Mouse (Mus musculus): ENCODE data around the gene Hook2.

Hook2 gene

DNA sequence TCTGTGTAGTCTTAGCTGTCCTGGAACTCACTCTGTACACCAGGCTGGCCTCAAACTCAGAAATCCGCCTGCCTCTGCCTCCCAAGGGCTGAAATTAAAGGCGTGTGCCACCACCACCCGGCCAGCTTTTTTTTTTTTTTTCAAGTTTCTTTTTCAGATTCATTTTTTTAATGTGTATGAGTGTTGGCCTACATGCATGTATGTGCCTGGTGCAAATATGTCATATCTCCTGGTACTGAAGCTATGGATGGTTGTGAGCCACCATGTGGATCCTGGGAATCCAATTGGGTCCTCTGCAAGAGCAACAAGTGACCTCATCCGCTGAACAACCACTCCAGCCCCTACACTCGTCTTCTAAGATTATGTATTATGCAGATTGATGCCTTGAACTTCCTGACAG is 3.0 kb upstream of the Hook2 start:
- no peak for DNase-seq (ENCODE audit: low spot score)

DNA sequence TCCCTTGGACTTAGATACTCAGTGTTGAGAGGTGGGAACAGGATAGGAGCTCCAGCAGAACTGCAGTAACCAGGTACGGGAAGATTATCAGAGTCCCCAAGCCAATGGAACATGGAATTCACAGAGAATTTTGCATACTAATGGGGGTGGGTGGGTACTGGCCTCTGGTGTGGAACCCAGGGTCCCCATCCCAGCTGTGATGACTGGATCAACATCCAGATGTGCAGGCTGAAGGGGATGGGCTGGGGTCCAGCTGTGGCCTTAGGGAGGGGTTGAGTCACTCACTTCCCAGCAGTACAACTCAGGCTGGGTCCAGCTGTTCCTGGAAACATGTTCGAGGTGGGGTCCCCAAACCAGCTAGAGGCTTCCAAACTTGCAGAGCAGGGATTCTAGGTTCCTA is 2.5 kb upstream of the Hook2 start:
- DNase-seq (ENCODE audit: low spot score) = no peak

DNA sequence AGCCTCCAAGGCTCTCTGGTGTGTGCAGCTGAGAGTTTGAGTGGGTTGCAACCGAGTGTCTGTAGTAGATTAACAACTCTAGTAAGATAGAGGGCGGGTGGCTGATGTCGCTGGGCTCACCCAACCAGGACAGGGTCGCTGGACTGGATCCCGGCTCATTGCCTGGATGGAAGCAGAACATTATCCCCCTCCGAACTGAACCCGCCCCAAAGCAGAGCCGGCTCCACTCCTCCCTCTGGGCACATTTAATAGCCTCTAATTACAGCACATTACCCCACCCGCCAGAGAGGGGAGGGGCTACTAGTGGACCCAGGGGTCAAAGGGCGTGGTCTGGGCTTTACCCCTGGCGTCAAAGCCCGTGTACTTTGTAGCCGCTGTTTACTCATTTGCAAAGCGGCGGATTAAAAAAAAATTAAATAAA is 1.1 kb upstream of the Hook2 start:
- DNase-seq (ENCODE audit: low spot score) = no peak

DNA sequence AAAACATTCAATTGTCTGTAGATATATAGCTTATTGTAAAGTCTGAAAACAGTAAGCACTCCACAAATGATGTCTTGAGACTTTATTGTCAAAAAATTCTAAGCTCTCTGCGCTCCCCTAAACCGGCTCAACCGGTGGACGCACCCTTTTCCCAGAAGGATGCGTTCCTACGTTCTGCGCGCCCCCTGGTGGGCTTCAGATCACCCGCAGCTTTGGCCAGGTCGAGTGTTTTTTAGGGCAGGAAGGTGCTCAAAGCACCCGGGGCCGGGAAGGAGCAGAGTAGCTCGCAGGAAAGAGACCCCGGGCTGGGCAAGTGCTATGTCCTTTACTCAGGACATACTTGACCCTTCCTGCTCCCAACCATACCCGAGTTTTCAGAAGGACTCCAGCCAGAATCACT is 593 bp upstream of the Hook2 start:
- DNase-seq (ENCODE audit: low spot score) = peak; percentile 80

DNA sequence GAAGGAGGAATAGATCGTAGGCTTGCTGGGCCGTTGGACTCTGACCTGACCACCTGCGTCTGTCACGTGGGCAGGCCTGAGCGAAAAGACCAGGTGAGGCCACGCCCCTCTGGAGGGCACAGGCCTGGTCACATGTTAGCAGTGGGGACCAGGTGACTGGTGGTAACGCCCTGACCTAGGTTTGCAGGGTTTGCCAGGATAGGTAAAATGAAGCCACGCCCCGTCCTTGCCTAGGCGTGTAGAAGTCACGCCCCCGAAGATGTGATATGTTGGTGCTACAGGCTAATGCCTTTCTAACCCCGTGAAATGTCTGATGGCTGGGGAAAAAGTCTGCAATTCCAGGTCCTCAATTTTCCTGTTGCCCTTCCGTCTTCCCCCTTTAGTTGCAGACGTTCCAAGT is 433 bp downstream of the Hook2 start:
- DNase-seq (ENCODE audit: low spot score) = no peak

DNA sequence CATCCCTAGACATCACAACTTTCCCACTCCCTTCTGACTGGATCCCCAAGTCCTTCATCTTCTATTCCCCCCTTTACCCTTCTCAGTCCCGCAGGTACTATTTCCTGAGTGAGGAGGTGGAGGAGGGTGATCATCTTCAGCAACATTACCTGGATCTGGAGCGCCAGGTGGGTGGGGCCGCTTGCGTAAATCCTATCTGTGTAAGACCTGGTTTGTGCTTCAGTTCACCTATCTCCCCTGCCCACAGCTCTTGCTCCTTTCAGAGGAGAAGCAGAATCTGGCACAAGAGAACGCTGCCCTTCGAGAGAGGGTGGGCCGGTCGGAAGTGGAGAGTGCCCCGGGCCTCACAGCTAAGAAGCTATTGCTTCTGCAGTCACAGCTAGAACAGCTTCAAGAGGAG is 4.0 kb downstream of the Hook2 start:
- DNase-seq (ENCODE audit: low spot score) = no peak

DNA sequence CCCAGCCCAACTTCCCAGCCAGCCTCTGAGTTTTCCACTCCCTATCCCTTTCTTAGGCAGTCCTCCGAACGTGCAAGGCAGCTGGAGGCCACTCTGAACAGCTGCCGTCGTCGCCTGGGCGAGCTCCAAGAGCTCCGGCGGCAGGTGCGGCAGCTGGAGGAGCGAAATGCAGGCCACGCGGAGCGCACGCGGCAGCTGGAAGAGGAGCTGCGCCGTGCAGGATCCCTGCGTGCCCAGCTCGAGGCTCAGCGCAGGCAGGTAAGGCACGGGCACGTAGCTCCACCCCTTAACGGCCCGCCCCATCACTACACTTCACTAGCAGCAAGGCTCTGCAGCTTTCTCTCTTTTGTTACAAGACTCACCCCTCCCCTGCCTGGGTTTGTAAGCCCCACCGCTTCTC is 5.3 kb downstream of the Hook2 start:
- no peak for DNase-seq (ENCODE audit: low spot score)

DNA sequence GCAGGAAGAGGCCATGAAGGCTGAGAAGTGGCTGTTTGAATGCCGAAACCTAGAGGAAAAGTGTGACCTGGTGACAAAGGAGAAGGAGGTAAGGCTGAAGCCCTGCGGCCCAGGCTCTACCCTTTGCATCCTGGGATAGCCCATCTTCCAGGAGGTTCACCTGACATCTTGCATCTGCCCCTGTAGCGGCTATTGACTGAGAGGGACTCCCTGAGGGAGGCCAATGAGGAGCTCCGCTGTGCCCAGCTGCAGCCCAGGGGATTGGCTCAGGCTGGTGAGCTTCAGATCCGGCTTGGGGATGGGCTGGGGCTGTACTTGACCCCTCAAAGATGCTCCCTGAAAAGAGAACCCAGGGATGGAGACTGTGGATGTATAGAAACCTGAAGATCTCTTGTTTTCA is 6.6 kb downstream of the Hook2 start:
- DNase-seq (ENCODE audit: low spot score) = no peak

DNA sequence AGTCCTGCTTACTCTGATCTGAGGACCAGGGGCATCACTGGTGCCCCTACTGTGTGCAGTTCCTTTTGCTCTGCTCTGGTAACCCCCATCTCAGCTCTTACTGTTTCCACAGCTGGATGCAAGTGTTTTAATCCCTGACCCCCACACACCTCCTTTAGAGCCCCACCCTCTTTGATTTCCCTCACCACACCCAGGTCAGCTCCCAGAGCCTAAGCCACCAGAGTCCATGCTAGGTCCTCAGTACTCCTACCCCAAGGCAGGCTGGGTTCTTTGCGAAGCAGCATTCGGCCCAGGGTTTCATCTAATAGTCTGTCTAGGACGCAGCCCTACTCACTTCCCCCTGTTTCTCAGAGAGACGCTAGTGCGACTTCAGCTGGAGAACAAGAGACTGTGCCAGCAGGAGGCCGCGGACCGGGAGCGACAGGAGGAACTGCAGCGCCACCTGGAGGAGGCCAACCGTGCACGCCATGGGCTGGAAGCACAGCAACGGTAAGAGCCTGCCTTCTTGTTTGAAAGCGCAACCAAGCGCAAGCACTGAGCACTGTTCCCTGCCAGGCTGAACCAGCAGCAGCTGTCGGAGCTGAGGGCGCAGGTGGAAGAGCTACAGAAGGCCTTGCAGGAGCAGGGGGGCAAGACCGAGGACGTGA is 7.4 kb downstream of the Hook2 start:
- DNase-seq (ENCODE audit: low spot score) = peak; percentile 69

DNA sequence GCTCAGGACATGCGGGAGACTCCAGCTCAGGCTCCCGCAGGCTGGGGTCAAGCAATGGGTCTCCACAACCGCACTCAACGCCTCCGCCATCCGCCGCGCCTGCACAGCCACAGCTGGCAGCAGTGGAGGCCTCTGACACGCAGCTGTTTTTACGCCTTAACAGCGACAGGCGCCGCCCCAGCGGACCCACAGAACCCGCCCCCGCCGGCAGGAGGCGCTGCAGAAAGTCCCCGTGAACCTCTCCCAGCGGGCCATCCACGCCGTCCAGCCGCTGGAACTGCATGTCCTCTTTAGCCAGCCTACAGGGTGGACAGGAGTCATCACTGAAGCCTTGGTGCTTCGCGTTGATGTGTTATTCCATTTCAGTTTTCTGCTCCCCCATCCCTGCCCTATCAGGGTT is 17.3 kb downstream of the Hook2 start:
- DNase-seq (ENCODE audit: low spot score) = no peak

DNA sequence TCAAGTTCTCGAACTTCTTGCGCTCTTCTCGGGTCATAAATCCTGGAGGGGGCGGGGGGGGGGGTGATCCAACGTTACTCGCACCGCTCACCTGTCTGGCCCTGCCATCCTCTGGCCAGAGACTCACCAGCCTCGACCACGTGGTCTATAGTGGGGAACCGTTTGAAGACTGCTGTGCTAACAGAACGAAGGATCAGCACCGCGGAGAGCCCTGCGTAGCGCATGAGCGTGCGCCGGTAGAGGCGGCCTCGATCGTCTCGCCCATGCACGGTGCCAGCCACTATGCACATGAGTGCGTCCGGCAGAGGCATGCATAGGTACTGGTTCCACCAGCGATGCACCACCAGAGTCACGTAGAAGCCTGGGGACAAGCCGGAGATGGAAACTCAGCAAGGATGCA is 20.8 kb downstream of the Hook2 start:
- DNase-seq (ENCODE audit: low spot score) = no peak

DNA sequence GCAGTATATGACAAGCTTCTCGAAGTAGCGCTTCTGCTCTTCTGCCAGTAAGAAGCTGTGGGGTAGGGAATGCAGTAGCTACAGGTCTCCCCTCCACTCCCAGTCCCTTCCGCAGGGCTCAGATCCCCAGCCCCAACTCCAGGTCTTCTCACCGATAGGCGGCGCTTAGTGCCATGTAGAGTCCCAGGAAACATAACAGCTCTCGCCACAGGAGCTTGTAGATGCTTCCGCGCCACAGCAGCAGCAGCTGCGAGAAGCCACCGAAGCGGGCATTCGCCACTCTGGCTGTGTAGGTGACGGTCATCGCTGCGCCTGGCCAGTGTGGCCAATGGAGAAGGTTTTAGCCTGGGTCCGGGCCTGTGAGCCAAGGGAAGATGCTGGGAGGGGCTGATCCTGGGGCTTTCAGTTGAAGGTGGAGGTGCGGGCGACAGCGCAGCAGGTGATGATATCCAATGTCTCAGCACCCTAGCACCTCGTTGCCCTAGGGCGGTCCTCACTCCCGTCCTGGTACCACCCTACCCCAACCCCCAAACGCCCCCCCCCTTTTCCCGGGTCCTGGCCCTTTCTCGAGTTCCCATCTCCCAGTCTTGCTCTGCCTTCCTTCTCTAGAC is 22.9 kb downstream of the Hook2 start:
- DNase-seq (ENCODE audit: low spot score) = no peak

DNA sequence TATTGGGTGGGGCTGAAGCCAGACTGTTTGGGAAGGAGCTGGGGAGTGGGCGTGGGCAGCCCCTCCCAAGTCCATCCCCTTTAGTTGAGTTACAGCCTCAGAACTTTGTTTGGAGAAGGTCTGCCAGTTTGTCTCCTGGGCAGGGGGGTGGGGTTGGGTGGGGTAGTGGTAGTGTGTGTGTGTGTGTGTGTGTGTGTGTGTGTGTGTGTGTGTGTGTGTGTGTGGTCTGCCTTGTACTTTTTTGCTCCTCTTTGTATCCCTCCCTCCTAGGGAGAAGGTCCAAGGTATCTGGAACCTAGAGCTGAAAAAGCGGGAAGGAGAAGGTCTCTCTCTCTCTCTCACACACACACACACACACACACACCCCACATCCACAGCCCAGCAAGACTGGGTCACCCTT is 24.0 kb downstream of the Hook2 start, which contains the start of gene Best2:
Best2 (minus strand) TSS at position 101 of the 400 bp plus-strand sequence.
- no peak for DNase-seq (ENCODE audit: low spot score)

DNA sequence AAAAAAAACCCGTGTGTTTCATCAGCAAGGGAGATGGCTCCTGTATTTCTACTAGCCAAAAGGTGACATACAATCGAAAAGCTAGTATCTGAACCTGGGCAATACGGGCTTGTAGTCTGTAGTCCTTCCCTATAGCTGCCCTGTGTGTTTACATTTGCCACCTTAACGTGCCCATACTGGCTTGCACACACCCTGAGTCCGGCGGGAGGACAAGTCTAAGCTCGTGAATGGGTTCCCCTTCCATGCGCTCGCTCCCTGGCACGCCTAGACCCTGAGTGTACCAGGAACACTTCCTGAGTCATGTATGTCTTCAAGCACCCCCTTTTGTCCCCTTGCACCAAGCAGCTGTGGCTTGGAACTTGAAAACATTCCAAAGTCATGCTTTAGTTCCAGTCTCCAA is 26.3 kb downstream of the Hook2 start:
- no peak for DNase-seq (ENCODE audit: low spot score)

DNA sequence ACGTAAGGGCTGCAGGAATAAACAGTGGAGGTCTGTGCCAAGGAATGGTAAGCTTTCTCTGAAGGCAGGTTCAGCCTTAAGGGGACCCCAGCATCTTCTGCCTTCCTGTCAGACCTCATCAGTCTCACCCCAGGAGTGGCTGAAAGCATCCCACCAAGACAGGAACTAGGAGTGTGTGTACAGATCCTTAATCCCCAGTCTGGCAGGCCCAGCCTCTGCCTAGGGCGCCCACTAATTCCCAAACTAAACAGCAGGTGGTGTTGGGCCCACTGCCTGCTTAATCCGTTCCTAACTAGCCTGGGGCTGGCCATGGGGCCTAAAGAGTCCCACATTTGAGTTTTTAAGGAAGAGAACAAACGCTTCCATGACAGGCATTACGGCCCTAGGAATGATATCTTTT is 26.8 kb downstream of the Hook2 start:
- DNase-seq (ENCODE audit: low spot score) = no peak

DNA sequence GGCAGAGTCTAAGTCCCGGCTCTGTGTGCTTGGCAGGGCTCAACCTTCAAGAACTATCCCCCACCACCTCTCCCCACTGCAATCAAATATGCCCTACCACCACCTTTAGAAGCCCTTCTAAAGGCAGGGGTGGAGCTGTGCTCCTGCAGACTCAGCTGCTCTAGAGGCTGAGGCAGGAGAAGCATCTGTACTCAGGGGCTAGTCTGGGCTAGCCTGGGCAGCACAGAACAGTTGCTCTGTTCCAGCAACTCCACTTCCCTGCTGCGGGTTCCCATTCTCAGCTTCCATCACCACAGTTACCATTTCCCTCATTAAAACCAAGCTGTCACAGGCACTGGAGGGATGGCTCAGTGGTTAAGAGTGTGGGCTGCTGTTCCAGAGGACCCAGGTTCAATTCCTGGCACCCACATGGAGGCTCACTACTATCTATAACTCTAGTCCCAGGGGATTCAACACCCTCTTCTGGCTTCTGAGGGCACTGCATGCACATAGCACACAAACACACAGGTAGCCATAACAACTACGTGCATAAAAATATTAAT is 31.2 kb downstream of the Hook2 start:
- no peak for DNase-seq (ENCODE audit: low spot score)

DNA sequence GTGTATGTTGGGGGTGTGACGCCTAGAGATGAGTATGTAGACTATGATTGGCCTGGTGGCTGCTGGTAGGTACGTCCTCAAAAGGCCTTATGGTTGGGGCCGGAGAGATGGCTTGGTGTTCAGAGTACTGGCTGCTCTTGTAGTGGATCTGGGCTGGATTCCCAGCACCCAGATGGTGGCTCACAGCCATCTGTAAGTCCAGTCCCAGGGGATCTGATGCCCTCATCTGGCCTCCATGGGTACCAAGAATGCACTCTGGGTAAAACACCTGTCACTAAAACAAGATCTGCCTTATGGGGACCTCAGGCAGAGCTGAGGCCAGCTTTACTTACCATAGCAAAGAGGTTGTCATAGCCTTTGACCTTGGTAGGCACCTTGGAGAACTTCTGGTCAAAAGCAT is 33.4 kb downstream of the Hook2 start:
- DNase-seq (ENCODE audit: low spot score) = no peak

DNA sequence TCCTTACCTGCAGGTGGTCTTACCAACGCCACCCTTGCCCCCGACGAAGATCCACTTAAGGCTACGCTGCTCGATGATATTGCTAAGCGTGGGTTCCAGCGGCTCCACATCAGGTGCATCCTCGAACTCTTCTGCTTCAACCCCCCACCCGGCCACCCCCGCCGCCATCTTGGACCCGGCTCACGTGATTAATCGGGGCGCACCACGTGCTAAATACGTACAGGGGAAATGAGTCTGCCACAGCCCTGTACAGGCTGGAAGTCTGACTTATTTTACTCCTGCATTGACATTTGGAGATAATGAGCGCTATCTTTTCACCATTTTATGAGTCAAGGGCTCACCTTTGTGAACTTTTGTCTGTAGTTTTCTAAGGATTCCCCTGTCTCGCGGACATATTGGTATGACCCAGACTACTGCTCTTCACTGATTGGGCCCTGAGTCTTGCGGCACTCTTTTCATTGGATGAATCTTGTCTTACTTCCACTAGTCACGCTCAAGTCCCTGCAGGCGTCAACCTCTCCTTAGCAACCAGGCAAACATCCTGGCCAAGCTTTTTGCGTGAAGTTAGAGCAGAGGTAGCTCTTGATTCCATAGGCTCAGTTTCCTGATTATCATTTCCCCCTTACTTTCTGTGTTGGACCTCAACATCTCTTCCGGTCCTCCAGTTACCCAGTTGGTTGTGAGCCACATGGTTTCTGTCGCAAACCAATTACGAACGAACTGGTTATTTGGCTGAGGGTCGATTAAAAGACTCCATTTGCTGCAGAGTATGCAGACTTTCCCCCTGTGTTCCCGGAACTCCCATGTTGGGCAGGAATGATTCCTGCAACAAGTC is 34.9 kb downstream of the Hook2 start, which contains the start of gene Asna1:
Asna1 (minus strand) TSS at position 184 of the 835 bp plus-strand sequence.
- DNase-seq (ENCODE audit: low spot score) = peak; percentile 73

DNA sequence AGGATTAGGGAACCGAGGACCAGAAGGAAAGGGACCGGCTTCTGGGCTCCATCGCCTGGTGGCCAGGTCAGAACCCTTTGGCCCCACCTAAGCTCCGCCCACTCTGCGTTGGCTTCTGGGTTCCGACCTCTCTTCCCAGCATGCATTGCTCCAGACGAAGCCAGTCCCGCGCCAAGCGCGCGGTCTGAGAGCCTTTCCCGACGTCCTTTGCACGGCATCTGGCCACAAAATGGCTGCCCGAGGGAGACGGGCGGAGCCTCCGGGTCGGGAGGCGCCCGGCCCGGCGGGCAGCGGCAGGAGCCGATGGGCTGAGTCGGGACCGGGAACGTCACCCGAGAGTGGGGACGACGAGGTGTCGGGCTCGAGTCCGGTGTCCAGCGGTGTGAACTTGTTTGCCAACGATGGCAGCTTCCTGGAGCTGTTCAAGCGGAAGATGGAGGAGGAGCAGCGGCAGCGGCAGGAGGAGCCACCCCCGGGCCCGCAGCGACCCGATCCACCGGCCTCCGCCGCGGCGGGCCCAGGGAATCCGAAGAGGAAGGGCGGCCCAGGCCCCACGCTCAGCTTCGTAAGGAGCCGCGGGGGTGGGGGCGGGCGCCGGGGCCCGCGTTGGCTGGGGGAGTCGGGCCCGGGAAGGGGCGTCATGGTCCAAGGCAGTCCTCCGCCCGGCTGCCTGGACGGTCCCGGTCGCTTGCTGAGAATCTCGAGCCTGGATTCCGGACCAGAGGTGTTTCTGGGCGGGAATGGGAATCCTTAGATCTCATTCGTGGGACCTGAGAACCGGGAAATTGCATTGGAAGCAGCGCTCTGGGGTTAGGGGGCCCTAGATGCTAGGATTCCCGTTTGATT is 36.5 kb downstream of the Hook2 start, which contains the start of gene Trir:
Trir (plus strand) TSS at position 154 of the 846 bp plus-strand sequence.
- peak; percentile 94 for DNase-seq (ENCODE audit: low spot score)

DNA sequence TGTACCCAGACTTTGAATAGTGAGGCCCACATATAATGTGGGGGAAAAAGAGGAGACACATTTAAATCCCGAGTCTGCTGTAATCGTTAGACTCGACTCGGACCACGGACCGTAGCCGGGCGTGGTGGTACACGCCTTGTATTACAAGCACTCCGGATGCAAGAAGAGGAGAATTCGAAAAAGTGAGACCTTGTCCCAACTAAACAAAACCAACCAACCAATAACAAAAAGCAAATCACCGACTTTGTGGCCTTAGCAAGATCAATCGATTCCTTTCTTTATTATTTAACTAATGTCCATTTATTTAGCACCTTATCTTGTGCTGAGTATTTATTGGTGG is 37.1 kb downstream of the Hook2 start:
- DNase-seq (ENCODE audit: low spot score) = no peak

DNA sequence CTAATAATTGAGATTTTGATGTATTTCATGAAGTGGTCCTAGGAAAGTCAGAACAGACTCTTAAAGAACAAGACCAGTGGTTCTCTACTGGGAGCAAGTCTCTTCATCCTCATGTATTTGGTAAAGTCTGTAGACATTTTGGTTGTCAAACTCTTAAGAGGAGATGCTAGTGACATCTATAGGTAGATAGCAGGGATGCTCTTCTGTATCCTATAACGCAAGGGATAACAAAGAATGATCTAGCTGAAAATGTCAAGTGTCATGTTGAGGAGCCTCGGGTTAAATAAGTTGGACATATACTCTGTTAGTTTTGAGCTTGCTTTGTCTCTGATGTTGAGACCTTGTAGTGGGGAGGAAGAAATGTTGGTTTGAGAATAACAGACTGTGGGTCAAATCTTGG is 37.5 kb downstream of the Hook2 start:
- no peak for DNase-seq (ENCODE audit: low spot score)

DNA sequence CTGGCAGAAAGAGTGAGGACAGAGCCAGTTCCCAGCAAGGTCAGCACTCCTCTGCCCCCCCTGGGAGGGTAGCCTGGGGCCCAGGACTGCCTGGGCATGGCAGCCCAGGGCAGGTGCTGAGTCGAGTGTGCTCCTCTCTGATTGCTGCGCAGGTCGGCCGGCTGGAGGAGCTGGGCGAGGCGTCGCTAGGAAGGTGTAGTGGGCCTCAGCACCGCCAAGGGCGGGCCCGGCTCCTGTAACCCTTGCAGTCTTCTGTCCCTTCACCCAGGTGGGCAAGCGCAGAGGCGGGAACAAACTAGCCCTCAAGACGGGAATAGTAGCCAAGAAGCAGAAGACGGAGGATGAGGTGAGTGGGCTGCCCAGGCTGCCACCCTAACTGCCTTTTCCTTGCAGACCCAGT is 38.9 kb downstream of the Hook2 start:
- no peak for DNase-seq (ENCODE audit: low spot score)
